ENCODE assay signal across 12 mouse cellular contexts in the genomic region with DNA sequence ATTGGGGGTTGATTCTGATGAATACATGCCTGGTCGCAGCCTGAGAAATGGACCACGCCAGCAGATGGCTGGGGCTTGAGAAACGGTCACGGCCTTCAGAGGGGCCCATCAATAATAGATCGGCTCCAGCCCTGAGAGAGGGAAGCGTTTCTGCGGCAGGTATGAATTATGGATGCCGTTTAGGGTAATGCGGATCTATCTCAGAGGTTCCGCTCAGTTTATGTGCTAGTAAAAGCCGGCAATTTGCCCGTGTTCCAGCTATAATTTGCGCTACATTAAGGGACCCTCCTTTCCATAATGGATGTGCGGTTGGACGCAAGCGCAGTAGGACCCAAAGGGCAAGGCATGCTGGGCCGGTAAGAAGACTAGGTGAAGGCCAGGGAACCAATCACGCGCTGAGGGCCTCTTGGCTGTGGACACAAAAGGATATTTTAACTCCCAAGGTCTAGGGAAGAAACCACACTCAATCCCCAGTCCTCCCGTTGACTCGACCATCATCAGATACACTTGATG.
DNase-seq lines count a peak whose midpoint lies in the region; ATAC-seq and TF ChIP-seq lines count a peak whose summit lies in the region.
"Had no signal": no experiment of that assay in that cellular context is flagged by ENCODE, and none has a peak within 500 bp of the region (broad histone marks: within the 10 kb centered on the region; RNA-seq: fewer than 3 reads in every experiment).

No protein-coding gene starts in this region.

- 74% methylated on average over 21 of the region's 21 CpGs for WGBS in midbrain, embryonic 14.5 days
- 64% methylated on average over 21 of the region's 21 CpGs for WGBS in midbrain, postnatal 0 days
- WGBS in hindbrain, embryonic 14.5 days = 78% methylated on average over 21 of the region's 21 CpGs
- 77% methylated on average over 21 of the region's 21 CpGs for WGBS in neural tube, embryonic 12.5 days
- WGBS in kidney, embryonic 16.5 days = 85% methylated on average over 21 of the region's 21 CpGs

- peaks cover 4% of the 10 kb centered on the region; the same call in 1 of the 2 replicates for H3K4me1 ChIP-seq in midbrain, embryonic 14.5 days (ENCODE audit: control insufficient read depth, insufficient read depth, low read length)
- no peaks in the 10 kb centered on the region for H3K4me1 ChIP-seq in midbrain, postnatal 0 days (ENCODE audit: insufficient read depth, low read length)
- H3K4me1 ChIP-seq in hindbrain, embryonic 14.5 days (replicated peaks; ENCODE audit: control insufficient read depth, insufficient read depth, low read length) = no peaks in the 10 kb centered on the region
- H3K4me1 ChIP-seq in neural tube, embryonic 12.5 days = no peaks in the 10 kb centered on the region
- no peaks in the 10 kb centered on the region for H3K4me1 ChIP-seq in kidney, embryonic 16.5 days (ENCODE audit: insufficient read depth, low read length)
- H3K4me1 ChIP-seq: forebrain, embryonic 15.5 days had no signal

- 0 out of 2 replicates have a peak overlapping the region, but pooled peaks have one; percentile 4 for H3K4me2 ChIP-seq in midbrain, embryonic 14.5 days (ENCODE audit: low read length)
- H3K4me2 ChIP-seq in midbrain, postnatal 0 days (ENCODE audit: low read depth, low read length, poor library complexity, severe bottlenecking) = no peak overlapping the region
- H3K4me2 ChIP-seq in hindbrain, embryonic 14.5 days (replicated peaks) = no peak overlapping the region
- H3K4me2 ChIP-seq in neural tube, embryonic 12.5 days (replicated peaks) = no peak overlapping the region
- H3K4me2 ChIP-seq in kidney, embryonic 16.5 days (replicated peaks; ENCODE audit: low read depth, low read length) = no peak overlapping the region
- H3K4me2 ChIP-seq: forebrain, embryonic 15.5 days had no signal

- DNase-seq in midbrain, embryonic 14.5 days = peak; percentile 57
- no peak for DNase-seq in midbrain, postnatal 0 days (ENCODE audit: low spot score)
- DNase-seq in hindbrain, embryonic 14.5 days (ENCODE audit: low spot score) = no peak
- DNase-seq in lung, postnatal 14 days = no peak
- no peak for DNase-seq in ovary, postnatal 10 days (ENCODE audit: low spot score)
- DNase-seq: right cerebral cortex, postnatal 14 days had no signal

- TF ChIP-seq CTCF in midbrain, postnatal 0 days (IDR thresholded peaks at IDR 0.05) = no peak

- H3K4me3 ChIP-seq in midbrain, embryonic 14.5 days (replicated peaks; ENCODE audit: low read depth, low read length) = no peak overlapping the region
- no peak overlapping the region for H3K4me3 ChIP-seq in midbrain, postnatal 0 days (ENCODE audit: low read depth, low read length)
- no peak overlapping the region for H3K4me3 ChIP-seq in hindbrain, embryonic 14.5 days (replicated peaks; ENCODE audit: low read length)
- no peak overlapping the region for H3K4me3 ChIP-seq in neural tube, embryonic 12.5 days
- no peak overlapping the region for H3K4me3 ChIP-seq in kidney, embryonic 16.5 days (ENCODE audit: low read length)
- H3K4me3 ChIP-seq: forebrain, embryonic 15.5 days; layer of hippocampus, adult 2 months; myocyte had no signal

- ATAC-seq in midbrain, embryonic 14.5 days (ENCODE audit: low FRiP score, low TSS enrichment) = no peak
- no peak for ATAC-seq in midbrain, postnatal 0 days (ENCODE audit: low FRiP score)
- ATAC-seq in hindbrain, embryonic 14.5 days (ENCODE audit: low FRiP score) = peak; percentile 31; the same call in 1 of the 2 replicates
- ATAC-seq in neural tube, embryonic 12.5 days (ENCODE audit: low FRiP score, low read depth) = 0 out of 2 replicates have a peak, but pooled peaks have one; percentile 29
- ATAC-seq in kidney, embryonic 16.5 days (ENCODE audit: low FRiP score, low TSS enrichment) = no peak
- ATAC-seq: forebrain, embryonic 15.5 days; liver, postnatal 0 days had no signal

- no peak overlapping the region for H3K9ac ChIP-seq in midbrain, embryonic 14.5 days (replicated peaks; ENCODE audit: low read length)
- H3K9ac ChIP-seq in midbrain, postnatal 0 days (replicated peaks; ENCODE audit: low read length, poor library complexity, severe bottlenecking) = no peak overlapping the region
- H3K9ac ChIP-seq in hindbrain, embryonic 14.5 days = no peak overlapping the region
- H3K9ac ChIP-seq in neural tube, embryonic 12.5 days = no peak overlapping the region
- no peak overlapping the region for H3K9ac ChIP-seq in kidney, embryonic 16.5 days (replicated peaks; ENCODE audit: low read length)
- H3K9ac ChIP-seq: forebrain, embryonic 15.5 days; liver, postnatal 0 days had no signal

- H3K27me3 ChIP-seq in midbrain, embryonic 14.5 days (ENCODE audit: control insufficient read depth, insufficient read depth, low read length) = no peaks in the 10 kb centered on the region
- H3K27me3 ChIP-seq in midbrain, postnatal 0 days (ENCODE audit: insufficient read depth, low read length) = no peaks in the 10 kb centered on the region
- H3K27me3 ChIP-seq in hindbrain, embryonic 14.5 days (ENCODE audit: control insufficient read depth, insufficient read depth, low read length) = no peaks in the 10 kb centered on the region
- no peaks in the 10 kb centered on the region for H3K27me3 ChIP-seq in neural tube, embryonic 12.5 days (replicated peaks)
- H3K27me3 ChIP-seq in kidney, embryonic 16.5 days (ENCODE audit: insufficient read depth, low read length) = no peaks in the 10 kb centered on the region
- H3K27me3 ChIP-seq: forebrain, embryonic 15.5 days had no signal

- H3K9me3 ChIP-seq in midbrain, embryonic 14.5 days (ENCODE audit: control insufficient read depth, low read length) = no peaks in the 10 kb centered on the region
- H3K9me3 ChIP-seq in midbrain, postnatal 0 days (ENCODE audit: low read length) = no peaks in the 10 kb centered on the region
- no peaks in the 10 kb centered on the region for H3K9me3 ChIP-seq in hindbrain, embryonic 14.5 days (ENCODE audit: control insufficient read depth, low read length)
- no peaks in the 10 kb centered on the region for H3K9me3 ChIP-seq in neural tube, embryonic 12.5 days
- H3K9me3 ChIP-seq in kidney, embryonic 16.5 days (ENCODE audit: low read length) = no peaks in the 10 kb centered on the region
- H3K9me3 ChIP-seq: forebrain, embryonic 15.5 days had no signal

- H3K27ac ChIP-seq in midbrain, embryonic 14.5 days (replicated peaks; ENCODE audit: low read depth, low read length) = 0 out of 2 replicates have a peak overlapping the region, but pooled peaks have one; percentile 49
- no peak overlapping the region for H3K27ac ChIP-seq in midbrain, postnatal 0 days (ENCODE audit: low read depth, low read length)
- H3K27ac ChIP-seq in hindbrain, embryonic 14.5 days = no peak overlapping the region
- H3K27ac ChIP-seq in neural tube, embryonic 12.5 days = no peak overlapping the region
- no peak overlapping the region for H3K27ac ChIP-seq in kidney, embryonic 16.5 days (ENCODE audit: low read length)
- H3K27ac ChIP-seq: forebrain, embryonic 15.5 days; layer of hippocampus, adult 2 months had no signal

- no peaks in the 10 kb centered on the region for H3K36me3 ChIP-seq in midbrain, embryonic 14.5 days (ENCODE audit: control insufficient read depth, insufficient read depth, low read length)
- H3K36me3 ChIP-seq in midbrain, postnatal 0 days (ENCODE audit: insufficient read depth, low read length) = no peaks in the 10 kb centered on the region
- H3K36me3 ChIP-seq in hindbrain, embryonic 14.5 days (replicated peaks; ENCODE audit: control insufficient read depth, insufficient read depth) = no peaks in the 10 kb centered on the region
- H3K36me3 ChIP-seq in neural tube, embryonic 12.5 days = no peaks in the 10 kb centered on the region
- H3K36me3 ChIP-seq in kidney, embryonic 16.5 days (ENCODE audit: insufficient read depth, low read length) = no peaks in the 10 kb centered on the region
- H3K36me3 ChIP-seq: forebrain, embryonic 15.5 days had no signal

Comparison
In these comparisons a context has a peak if more than half of its experiments do, and no peak if none do; other contexts are left out.
1. ATAC-seq: peak in hindbrain, embryonic 14.5 days (single experiment) and neural tube, embryonic 12.5 days (single experiment); none in midbrain, embryonic 14.5 days (single experiment), midbrain, postnatal 0 days (single experiment) and kidney, embryonic 16.5 days (single experiment).